Mouse (Mus musculus) hindbrain, embryonic 11.5 days (tissue): Measurements from ENCODE around the gene A730009L09Rik. TPM values are rescaled to one million over a fixed set of nuclear protein-coding genes. Genes with fewer than 3 reads are reported as not detected.

ENCODE experiments used
- ATAC-seq: fragments of 200-750 bp; cut with Nextera tagmentation; 2 replicates; pipeline ENCODE4 v1.8.0; 2017; ENCODE audit warnings: mild to moderate bottlenecking, moderate TSS enrichment, moderate library complexity; ENCODE audit not compliant: low FRiP score
- DNase-seq: peaks from one replicate; pipeline ENCODE4 v3.0.0-alpha.2; 2015; ENCODE audit warnings: low spot score
- H3K27ac ChIP-seq: fragments of 300-500 bp; sonication (generic); 2 replicates; pipeline ENCODE4 v1.5.1; 2014; ENCODE audit warnings: mild to moderate bottlenecking, low read depth, low read length
- H3K27me3 ChIP-seq: fragments of 300-500 bp; sonication (generic); 2 replicates; pipeline ENCODE4 v1.6.1; 2014; ENCODE audit warnings: mild to moderate bottlenecking, low read length, moderate library complexity, mixed read lengths; ENCODE audit not compliant: control insufficient read depth, insufficient read depth
- H3K36me3 ChIP-seq: fragments of 300-500 bp; sonication (generic); 2 replicates; pipeline ENCODE4 v1.6.1; 2014; ENCODE audit warnings: mild to moderate bottlenecking, low read length, moderate library complexity, mixed read lengths; ENCODE audit not compliant: control insufficient read depth, insufficient read depth
- H3K4me1 ChIP-seq: fragments of 300-500 bp; sonication (generic); replicated peaks from 2 replicates; pipeline ENCODE4 v1.6.1; 2014; ENCODE audit warnings: low read length, mixed read lengths; ENCODE audit not compliant: control insufficient read depth, insufficient read depth
- H3K4me2 ChIP-seq: fragments of 300-500 bp; sonication (generic); replicated peaks from 2 replicates; pipeline ENCODE4 v1.6.1; 2014; ENCODE audit warnings: mild to moderate bottlenecking, low read depth, low read length
- H3K4me3 ChIP-seq: fragments of 300-500 bp; sonication (generic); 2 replicates; pipeline ENCODE4 v1.5.1; 2014; ENCODE audit warnings: low read depth, low read length
- H3K9ac ChIP-seq: fragments of 300-500 bp; sonication (generic); 2 replicates; pipeline ENCODE4 v1.6.1; 2014; ENCODE audit warnings: low read depth, low read length
- H3K9me3 ChIP-seq: fragments of 300-500 bp; sonication (generic); 2 replicates; pipeline ENCODE4 v1.6.1; 2016; ENCODE audit warnings: low read length; ENCODE audit not compliant: control insufficient read depth
- WGBS: fragments of 180-500 bp; shearing (Covaris S2); extraction: QIAGEN DNeasy Blood & Tissue Kit; methylation state at CpG from one replicate; pipeline ENCODE4 v1.1.7; 2014; 5-methylcytosine and 5-hydroxymethylcytosine counted together
- polyA plus RNA-seq: library from polyadenylated mRNA; unstranded; fragments of >200 nt; fragmentation: Nextera tagmentation; extraction: Ambion mirVana; gene quantifications from 2 replicates; pipeline ENCODE4 v1.2.1, GENCODE M21; 2014

Gene A730009L09Rik
- polyA plus RNA-seq, 1 experiment from 2014 or later = not detected

DNA sequence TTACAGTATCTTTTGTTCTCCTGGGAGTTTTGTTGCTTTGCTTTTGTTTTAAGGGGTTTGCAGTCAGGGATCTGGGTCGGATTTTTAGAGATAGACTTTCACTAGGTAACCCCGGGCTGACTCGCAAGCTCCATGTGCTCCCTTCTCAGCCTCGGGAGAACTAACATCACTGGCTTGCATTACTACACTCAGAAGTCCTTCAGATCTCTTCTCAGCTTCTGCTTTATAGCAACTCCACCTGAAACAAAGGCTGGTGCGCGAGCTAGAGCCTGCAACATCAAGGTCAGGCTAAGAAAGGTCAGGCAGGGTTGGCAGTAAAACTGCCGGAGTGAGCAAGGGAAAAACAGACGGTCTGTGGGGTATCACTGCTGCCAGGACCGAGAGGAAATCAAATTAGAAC lies 34.2 kb downstream of the A730009L09Rik start:
- WGBS = 69% methylated on average over 9 of the region's 9 CpGs
- no peak for ATAC-seq
- H3K27me3 ChIP-seq = no peaks in the 10 kb centered on the region
- H3K36me3 ChIP-seq = no peaks in the 10 kb centered on the region
- H3K9ac ChIP-seq = no peak overlapping the region
- no peaks in the 10 kb centered on the region for H3K9me3 ChIP-seq
- DNase-seq = no peak
- no peak overlapping the region for H3K4me3 ChIP-seq
- no peaks in the 10 kb centered on the region for H3K4me1 ChIP-seq
- H3K27ac ChIP-seq = no peak overlapping the region
- H3K4me2 ChIP-seq = no peak overlapping the region

DNA sequence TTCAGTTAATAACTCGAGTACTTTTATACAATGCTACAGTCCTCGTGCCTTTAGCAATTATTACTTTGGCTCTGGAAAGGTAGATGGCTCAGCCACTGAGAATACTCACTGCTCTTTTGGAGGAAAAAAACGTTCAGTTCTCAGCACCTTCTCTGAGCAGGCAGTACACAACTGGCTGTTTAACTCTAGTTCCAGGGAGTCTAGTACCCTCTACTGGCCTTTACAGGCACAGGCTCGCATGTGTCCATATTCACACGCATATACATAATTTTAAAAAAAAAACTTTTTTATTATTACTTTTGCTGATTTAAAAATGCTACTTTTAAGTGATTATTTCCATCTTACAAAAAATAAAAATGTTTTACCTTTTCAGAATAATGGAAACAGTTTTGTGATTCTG lies 35.5 kb downstream of the A730009L09Rik start:
- ATAC-seq (no peak), DNase-seq (no peak)
- H3K27ac ChIP-seq = no peak overlapping the region
- no peak overlapping the region for H3K9ac ChIP-seq
- H3K9me3 ChIP-seq = no peaks in the 10 kb centered on the region
- H3K4me2 ChIP-seq = no peak overlapping the region
- H3K4me3 ChIP-seq = no peak overlapping the region
- H3K4me1 ChIP-seq = no peaks in the 10 kb centered on the region
- H3K36me3 ChIP-seq = no peaks in the 10 kb centered on the region
- WGBS = 80% methylated on average over 5 of the region's 5 CpGs
- H3K27me3 ChIP-seq = no peaks in the 10 kb centered on the region

DNA sequence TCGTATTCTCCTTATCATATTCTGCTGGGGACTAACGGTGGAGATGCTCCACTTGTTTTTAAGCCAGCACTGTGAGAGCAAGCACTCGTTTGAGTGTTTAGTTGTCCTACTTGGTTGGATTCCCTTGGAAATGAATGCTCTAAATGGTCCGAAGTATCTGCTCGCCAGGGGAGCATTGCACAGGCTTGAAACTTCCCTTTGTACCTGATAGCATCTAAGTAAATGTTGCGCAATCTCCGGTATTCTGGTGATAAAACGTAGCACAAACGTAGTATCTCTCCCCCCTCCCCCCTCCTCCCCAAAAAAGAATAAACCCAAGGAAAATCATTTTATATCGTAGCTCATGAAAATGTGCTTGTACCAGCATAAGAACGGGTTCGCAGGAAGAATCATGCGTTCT lies 39.1 kb downstream of the A730009L09Rik start:
- Histone ChIP-seq H3K4me2 (no peak overlapping the region), H3K36me3 (no peaks in the 10 kb centered on the region), H3K27ac (no peak overlapping the region), H3K9ac (no peak overlapping the region), H3K9me3 (no peaks in the 10 kb centered on the region), H3K4me1 (no peaks in the 10 kb centered on the region), H3K4me3 (no peak overlapping the region), H3K27me3 (no peaks in the 10 kb centered on the region)
- no peak for DNase-seq
- ATAC-seq = no peak
- 84% methylated on average over 13 of the region's 13 CpGs for WGBS

DNA sequence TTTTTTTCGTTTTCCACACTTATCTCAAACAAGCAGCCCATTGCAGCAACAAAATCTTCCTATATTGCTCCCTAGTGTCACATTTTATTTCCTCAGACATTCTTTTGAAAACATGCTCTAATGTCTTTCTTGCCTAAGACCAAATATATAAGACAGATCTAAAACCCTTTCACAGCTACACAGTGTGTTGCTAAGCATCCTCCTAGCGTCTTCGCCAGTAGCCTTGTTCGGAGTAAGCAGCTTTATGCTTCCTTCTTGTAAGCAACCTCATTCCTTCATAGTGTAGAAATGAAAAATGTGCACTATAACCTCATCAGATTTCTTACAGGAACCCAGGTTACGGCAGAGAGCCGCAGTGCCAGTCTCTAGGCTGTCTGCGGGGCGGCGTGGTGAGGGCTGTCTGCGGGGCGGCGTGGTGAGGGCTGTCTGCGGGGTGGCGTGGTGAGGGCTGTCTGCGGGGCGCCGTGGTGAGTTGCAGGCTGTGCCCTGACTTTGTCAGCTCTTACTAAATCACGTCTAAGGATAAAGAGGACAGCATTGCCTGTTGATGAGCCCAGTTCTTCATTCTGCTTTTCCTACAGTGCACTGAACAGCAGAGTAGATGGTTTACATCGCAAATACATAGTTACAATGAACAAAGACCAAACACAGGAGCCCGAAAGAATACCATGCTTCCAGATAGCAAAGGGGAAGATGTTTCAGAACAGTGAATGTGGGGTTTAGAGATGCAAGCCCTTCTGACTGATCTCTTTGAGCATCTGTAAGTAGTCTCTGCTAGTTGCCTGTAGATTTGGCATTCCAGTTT lies 43.4 kb downstream of the A730009L09Rik start:
- WGBS = 60% methylated on average over 20 of the region's 20 CpGs
- no peak overlapping the region for H3K4me3 ChIP-seq
- no peak overlapping the region for H3K4me2 ChIP-seq
- no peak overlapping the region for H3K27ac ChIP-seq
- H3K9me3 ChIP-seq = no peaks in the 10 kb centered on the region
- H3K36me3 ChIP-seq = no peaks in the 10 kb centered on the region
- DNase-seq = no peak
- no peaks in the 10 kb centered on the region for H3K4me1 ChIP-seq
- no peaks in the 10 kb centered on the region for H3K27me3 ChIP-seq
- no peak for ATAC-seq
- H3K9ac ChIP-seq = no peak overlapping the region

DNA sequence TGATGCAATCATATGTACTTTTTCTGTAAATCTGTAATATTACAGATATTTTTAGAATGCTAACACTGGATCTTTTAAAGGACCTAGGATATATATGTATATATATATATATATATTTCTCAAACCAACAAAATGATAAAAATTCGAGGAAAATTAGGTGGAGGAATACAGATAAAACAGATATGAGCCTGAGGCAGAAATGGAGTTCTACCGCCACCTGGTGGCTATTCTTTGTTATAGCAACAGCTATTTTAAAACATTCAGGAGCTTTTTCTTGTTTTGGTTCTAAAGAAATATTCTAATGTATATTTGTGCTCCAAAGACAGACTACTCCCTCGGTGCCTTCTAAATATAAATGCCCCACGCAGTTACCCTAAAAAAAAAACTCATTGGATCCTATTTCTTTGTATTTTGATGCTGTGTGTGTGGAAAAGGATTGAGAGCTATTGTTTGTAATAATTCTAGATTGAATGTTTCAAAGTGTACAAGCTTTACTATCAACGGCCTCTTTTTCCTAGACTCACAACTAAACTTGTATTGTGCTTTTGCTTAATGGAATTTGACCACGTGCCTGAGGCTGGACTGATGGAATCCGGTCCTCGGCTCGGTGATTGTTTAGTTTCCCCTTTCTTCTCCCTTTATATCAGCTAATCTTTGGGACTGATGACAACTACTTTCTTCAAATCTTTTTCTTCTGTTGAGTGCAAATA lies 44.8 kb downstream of the A730009L09Rik start:
- H3K9ac ChIP-seq = no peak overlapping the region
- DNase-seq = peak; percentile 47
- no peaks in the 10 kb centered on the region for H3K36me3 ChIP-seq
- H3K27ac ChIP-seq = no peak overlapping the region
- no peak for ATAC-seq
- WGBS = 23% methylated on average over 9 of the region's 9 CpGs
- no peaks in the 10 kb centered on the region for H3K4me1 ChIP-seq
- no peak overlapping the region for H3K4me2 ChIP-seq
- H3K27me3 ChIP-seq = no peaks in the 10 kb centered on the region
- no peak overlapping the region for H3K4me3 ChIP-seq
- H3K9me3 ChIP-seq = no peaks in the 10 kb centered on the region

- DNase-seq = no peak
- Histone ChIP-seq H3K9ac (no peak overlapping the region), H3K4me1 (no peaks in the 10 kb centered on the region), H3K9me3 (no peaks in the 10 kb centered on the region), H3K27ac (no peak overlapping the region), H3K36me3 (no peaks in the 10 kb centered on the region), H3K27me3 (no peaks in the 10 kb centered on the region), H3K4me2 (no peak overlapping the region), H3K4me3 (no peak overlapping the region)
- ATAC-seq = peak; percentile 56; the same call in 1 of the 2 replicates
- WGBS = 43% methylated on average over 7 of the region's 7 CpGs
Observed at GRCm38 (mm10) chr16:84560279-84560602, 45.3 kb downstream of the A730009L09Rik start.

Other genes starting within 250 kb of the A730009L09Rik start
- gene Mrpl39, start 220.6 kb downstream of the A730009L09Rik start, polyA plus RNA-seq = 55.2 and 56.2 TPM in 2 replicates